Mouse (Mus musculus) forebrain, embryonic 16.5 days (tissue): ENCODE measurements at regions not wholly inside any gene's neighbourhood (a gene's known extent, or its start where the extent isn't known, plus 50 kb on each side); places are given as distances from the start of the nearest gene placed in this dataset.
A peak's percentile ranks its signal among the peaks of the same experiment; 100 is the strongest.

Experiments
- ATAC-seq: fragments of 200-750 bp; cut with Nextera tagmentation; 2 replicates; pipeline ENCODE4 v1.8.0; 2017; ENCODE audit warnings: mild to moderate bottlenecking, moderate library complexity
- H3K27ac ChIP-seq: fragments of 300-500 bp; sonication (generic); 2 replicates; pipeline ENCODE4 v1.5.1; 2014; ENCODE audit warnings: low read length, control low read depth
- H3K27me3 ChIP-seq: fragments of 300-500 bp; sonication (generic); replicated peaks from 2 replicates; pipeline ENCODE4 v1.6.1; 2014; ENCODE audit warnings: low read length; ENCODE audit not compliant: control insufficient read depth, insufficient read depth
- H3K36me3 ChIP-seq: fragments of 300-500 bp; sonication (generic); 2 replicates; pipeline ENCODE4 v1.6.1; 2014; ENCODE audit not compliant: control insufficient read depth, insufficient read depth
- H3K4me1 ChIP-seq: fragments of 300-500 bp; sonication (generic); replicated peaks from 2 replicates; pipeline ENCODE4 v1.6.1; 2014; ENCODE audit warnings: low read length; ENCODE audit not compliant: control insufficient read depth, insufficient read depth
- H3K4me2 ChIP-seq: fragments of 300-500 bp; sonication (generic); 2 replicates; pipeline ENCODE4 v1.6.1; 2014; ENCODE audit warnings: mild to moderate bottlenecking, low read length, control low read depth
- H3K4me3 ChIP-seq: fragments of 300-500 bp; sonication (generic); replicated peaks from 2 replicates; pipeline ENCODE4 v1.5.1; 2014; ENCODE audit warnings: mild to moderate bottlenecking, low read length, control low read depth
- H3K9ac ChIP-seq: fragments of 300-500 bp; sonication (generic); replicated peaks from 2 replicates; pipeline ENCODE4 v1.6.1; 2014; ENCODE audit warnings: low read depth, low read length, control low read depth
- H3K9me3 ChIP-seq: fragments of 300-500 bp; sonication (generic); 2 replicates; pipeline ENCODE4 v1.6.1; 2016; ENCODE audit warnings: low read length; ENCODE audit not compliant: control insufficient read depth
- WGBS: fragments of 180-500 bp; shearing (Covaris S2); extraction: QIAGEN DNeasy Blood & Tissue Kit; methylation state at CpG from one replicate; pipeline ENCODE4 v1.1.7; 2014; 5-methylcytosine and 5-hydroxymethylcytosine counted together

DNA sequence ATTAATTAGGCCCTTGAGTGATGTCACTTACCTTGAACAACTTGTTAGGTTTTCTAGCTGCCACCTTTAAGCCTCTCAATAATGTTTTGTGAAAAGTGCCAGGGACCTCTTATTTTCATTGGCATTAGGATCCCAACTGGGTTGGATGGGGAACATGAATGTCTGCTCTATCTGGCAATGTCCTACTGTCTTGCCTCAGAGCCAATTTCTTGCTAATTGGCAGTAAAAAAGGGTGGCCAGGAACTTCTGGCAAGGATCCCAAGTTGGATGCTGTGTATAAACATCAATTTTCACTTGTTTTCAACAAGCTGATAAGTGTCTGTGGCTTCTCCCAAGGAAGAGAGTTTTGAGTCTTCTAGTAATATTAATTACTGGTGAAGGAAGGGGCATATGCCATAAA is 118.8 kb upstream of the Tgif2lx1 start:
- Histone ChIP-seq H3K9me3 (no peaks in the 10 kb centered on the region), H3K9ac (no peak overlapping the region), H3K4me2 (no peak overlapping the region), H3K36me3 (no peaks in the 10 kb centered on the region), H3K4me3 (no peak overlapping the region), H3K27ac (no peak overlapping the region), H3K4me1 (no peaks in the 10 kb centered on the region), H3K27me3 (no peaks in the 10 kb centered on the region)
- no peak; the same call in 1 of the 2 replicates for ATAC-seq

DNA sequence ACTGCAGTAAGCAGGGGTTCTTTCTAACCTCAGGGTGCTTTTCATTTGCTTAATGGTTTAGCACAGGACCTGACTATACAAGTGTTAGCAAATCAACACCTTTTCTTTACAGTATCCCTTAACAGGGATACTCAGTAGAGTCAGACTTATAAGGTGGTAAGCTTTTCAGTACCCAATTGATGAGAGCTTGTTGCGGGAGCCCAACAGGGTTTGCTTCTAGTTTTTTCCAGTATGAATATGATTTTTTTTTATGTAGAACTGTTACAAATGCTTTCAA is 115.7 kb upstream of the Tgif2lx1 start:
- Histone ChIP-seq H3K9me3 (no peaks in the 10 kb centered on the region), H3K27me3 (no peaks in the 10 kb centered on the region), H3K4me3 (no peak overlapping the region), H3K27ac (no peak overlapping the region), H3K9ac (no peak overlapping the region), H3K4me1 (no peaks in the 10 kb centered on the region), H3K4me2 (no peak overlapping the region), H3K36me3 (no peaks in the 10 kb centered on the region)
- no peak for ATAC-seq
- WGBS, result 43% methylated on average over 1 of the region's 1 CpGs

DNA sequence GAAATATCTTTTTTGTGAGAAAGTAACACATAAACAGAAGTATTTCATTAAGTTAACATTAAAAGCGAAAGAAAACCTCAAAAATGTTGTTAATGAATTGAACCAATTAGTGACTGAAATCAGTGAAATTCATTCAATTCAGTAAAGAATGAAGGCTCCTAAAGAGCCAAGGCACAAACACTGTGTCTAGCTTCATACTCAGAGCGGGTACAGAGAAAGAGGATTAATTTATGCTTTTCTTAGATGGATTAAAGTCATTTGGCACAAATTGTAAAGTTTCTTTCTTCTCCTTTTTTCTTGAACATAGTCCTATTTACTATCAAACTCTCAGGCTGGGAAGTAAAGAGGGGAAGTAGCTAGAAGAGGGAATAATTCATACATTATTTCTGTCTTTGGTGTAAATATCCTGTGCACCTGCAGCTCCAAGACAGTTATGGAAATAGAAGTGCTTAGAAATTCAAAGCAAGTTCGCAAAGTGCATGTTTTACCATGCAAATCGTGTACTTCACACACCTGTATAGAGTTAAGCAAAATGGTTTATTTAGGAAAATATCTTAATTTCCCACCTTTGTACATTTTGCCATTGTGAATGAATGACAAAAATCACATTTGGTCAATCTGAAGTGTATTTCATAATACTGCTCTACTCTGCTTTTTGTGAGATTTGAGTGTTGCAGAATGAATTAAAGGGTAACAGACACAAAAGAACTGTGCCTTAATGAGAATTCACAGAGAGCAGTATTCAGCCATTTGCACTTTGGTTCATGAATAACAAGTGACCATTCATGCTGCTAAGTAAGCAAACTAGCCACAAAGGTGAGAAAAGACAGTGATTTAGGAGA is 115.2 kb upstream of the Tgif2lx1 start:
- H3K27me3 ChIP-seq, result no peaks in the 10 kb centered on the region
- ATAC-seq, result peak; percentile 87
- 21% methylated on average over 4 of the region's 4 CpGs for WGBS
- H3K27ac ChIP-seq, result no peak overlapping the region
- H3K9me3 ChIP-seq, result no peaks in the 10 kb centered on the region
- no peaks in the 10 kb centered on the region for H3K36me3 ChIP-seq
- H3K4me1 ChIP-seq, result no peaks in the 10 kb centered on the region
- H3K9ac ChIP-seq, result no peak overlapping the region
- no peak overlapping the region for H3K4me3 ChIP-seq
- no peak overlapping the region for H3K4me2 ChIP-seq
